Mouse (Mus musculus) bone marrow, adult 2 months (tissue): ENCODE data around the gene Vps13c.

Source experiments
- CTCF ChIP-seq: fragments of 200-500 bp; IDR thresholded peaks from 2 replicates; pipeline ENCODE4 v1.5.1; 2011; ENCODE audit warnings: low read length, control low read depth; ENCODE audit not compliant: control insufficient read depth, insufficient read depth
- POLR2A ChIP-seq: fragments of 200-500 bp; IDR thresholded peaks from 2 replicates; pipeline ENCODE4 v1.6.1; 2011; ENCODE audit warnings: low read depth, mild to moderate bottlenecking, control low read depth, low read length, borderline replicate concordance; ENCODE audit not compliant: control insufficient read depth

DNA sequence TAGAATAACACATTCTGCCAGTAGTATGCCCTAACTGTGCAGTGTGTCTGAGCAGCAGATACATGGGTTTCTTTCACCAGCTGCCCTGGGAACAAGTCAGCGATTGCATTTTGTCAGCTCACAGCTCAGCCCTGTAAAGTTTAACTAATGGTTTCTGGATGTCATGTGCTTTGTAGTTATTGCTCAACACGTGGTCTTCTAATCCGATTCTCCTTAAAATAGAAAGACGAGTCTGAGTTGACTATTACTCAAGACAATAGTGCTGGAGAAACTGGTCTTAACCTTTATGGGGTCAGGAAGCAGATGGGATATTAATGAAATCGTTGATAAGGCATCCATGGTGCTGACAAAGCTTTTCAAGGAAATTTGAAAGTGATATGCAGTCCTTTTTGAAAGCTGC lies 2.6 kb downstream of the Vps13c start:
- TF ChIP-seq CTCF (no peak), POLR2A (no peak)
